Mouse (Mus musculus) liver, embryonic 13.5 days (tissue): ENCODE data around the gene Tmem92. TPM values are rescaled to one million over a fixed set of nuclear protein-coding genes. Genes with fewer than 3 reads are reported as not detected.

Experiments
- ATAC-seq: fragments of 200-750 bp; cut with Nextera tagmentation; 2 replicates; pipeline ENCODE4 v1.8.0; 2017; ENCODE audit warnings: low read depth, mild to moderate bottlenecking, moderate number of reproducible peaks, moderate library complexity
- DNase-seq: peaks from one replicate; pipeline ENCODE4 v3.0.0; 2022
- H3K27ac ChIP-seq: fragments of 300-500 bp; sonication (generic); 2 replicates; pipeline ENCODE4 v1.5.1; 2015; ENCODE audit warnings: moderate library complexity, mild to moderate bottlenecking, inconsistent platforms
- H3K27me3 ChIP-seq: fragments of 300-500 bp; sonication (generic); 2 replicates; pipeline ENCODE4 v1.6.1; 2015; ENCODE audit warnings: mild to moderate bottlenecking, inconsistent platforms
- H3K36me3 ChIP-seq: fragments of 300-500 bp; sonication (generic); 2 replicates; pipeline ENCODE4 v1.6.1; 2015; ENCODE audit warnings: mild to moderate bottlenecking, inconsistent platforms
- H3K4me1 ChIP-seq: fragments of 300-500 bp; sonication (generic); replicated peaks from 2 replicates; pipeline ENCODE4 v1.6.1; 2015; ENCODE audit warnings: inconsistent platforms
- H3K4me2 ChIP-seq: fragments of 300-500 bp; sonication (generic); 2 replicates; pipeline ENCODE4 v1.6.1; 2015; ENCODE audit warnings: inconsistent platforms, mild to moderate bottlenecking, moderate library complexity
- H3K4me3 ChIP-seq: fragments of 300-500 bp; sonication (generic); replicated peaks from 2 replicates; pipeline ENCODE4 v1.5.1; 2015; ENCODE audit warnings: mild to moderate bottlenecking, inconsistent platforms
- H3K9ac ChIP-seq: fragments of 300-500 bp; sonication (generic); 2 replicates; pipeline ENCODE4 v1.6.1; 2015; ENCODE audit warnings: mild to moderate bottlenecking, inconsistent platforms
- H3K9me3 ChIP-seq: fragments of 300-500 bp; sonication (generic); replicated peaks from 2 replicates; pipeline ENCODE4 v1.6.1; 2016; ENCODE audit warnings: inconsistent platforms
- WGBS: fragments of 180-500 bp; shearing (Covaris S2); methylation state at CpG from one replicate; pipeline ENCODE4 v1.1.7; 2015; ENCODE audit not compliant: insufficient replicate concordance; 5-methylcytosine and 5-hydroxymethylcytosine counted together
- polyA plus RNA-seq: library from polyadenylated mRNA; unstranded; fragments of >200 nt; fragmentation: Nextera tagmentation; extraction: Ambion mirVana; gene quantifications from 2 replicates; pipeline ENCODE4 v1.2.1, GENCODE M21; 2015

Tmem92 gene
- polyA plus RNA-seq, 1 experiment from 2014 or later = not detected

GRCm38 (mm10) chr11:94727306-94727705 is 55.2 kb downstream of the Tmem92 start:
- ATAC-seq (no peak), DNase-seq (no peak)
- no peak overlapping the region for H3K4me2 ChIP-seq
- no peaks in the 10 kb centered on the region for H3K27me3 ChIP-seq
- H3K9me3 ChIP-seq = no peaks in the 10 kb centered on the region
- H3K4me3 ChIP-seq = no peak overlapping the region
- H3K4me1 ChIP-seq = no peaks in the 10 kb centered on the region
- 67% methylated on average over 3 of the region's 3 CpGs for WGBS
- no peak overlapping the region for H3K9ac ChIP-seq
- no peaks in the 10 kb centered on the region for H3K36me3 ChIP-seq
- no peak overlapping the region for H3K27ac ChIP-seq

Other genes with a start within 250 kb of the Tmem92 start
- gene Rsad1, start 233.4 kb downstream of the Tmem92 start, polyA plus RNA-seq = 1.6 and 2.5 TPM in 2 replicates
- 0.13 TPM in 1 of 2 replicates, not detected in the other for gene Chad, start 217.7 kb downstream of the Tmem92 start, polyA plus RNA-seq
- 1.1 and 1.3 TPM in 2 replicates for gene Acsf2, start 180.8 kb downstream of the Tmem92 start, polyA plus RNA-seq
- 133 and 148 TPM in 2 replicates for gene Lrrc59, start 152.9 kb downstream of the Tmem92 start, polyA plus RNA-seq
- 90.2 and 91.3 TPM in 2 replicates for gene Mrpl27, start 128.9 kb downstream of the Tmem92 start, polyA plus RNA-seq
- 18.4 and 19.5 TPM in 2 replicates for gene Eme1, start 128.7 kb downstream of the Tmem92 start, polyA plus RNA-seq
- 2.4 and 2.9 TPM in 2 replicates for gene Xylt2, start 105.2 kb downstream of the Tmem92 start, polyA plus RNA-seq
- gene Gm11541, start 78.2 kb downstream of the Tmem92 start, polyA plus RNA-seq = not detected in 2 replicates
- 0.08 TPM in 1 of 2 replicates, not detected in the other for gene Cdc34b, start 40.9 kb downstream of the Tmem92 start, polyA plus RNA-seq
- 83.0 and 85.6 TPM in 2 replicates for gene Col1a1, start 153.5 kb upstream of the Tmem92 start, polyA plus RNA-seq
- not detected in 2 replicates for gene Hils1, start 184.9 kb upstream of the Tmem92 start, polyA plus RNA-seq
- gene Sgca, start 193.6 kb upstream of the Tmem92 start, polyA plus RNA-seq = 0.21 and 0.28 TPM in 2 replicates
- 10.0 and 10.6 TPM in 2 replicates for gene Ppp1r9b, start 208.3 kb upstream of the Tmem92 start, polyA plus RNA-seq
- 35.4 and 36.3 TPM in 2 replicates for gene Samd14, start 227.2 kb upstream of the Tmem92 start, polyA plus RNA-seq